In genomic region chr5:35432098-35432497, GRCm38 (mm10) we compare ENCODE assay signal across 25 mouse cellular contexts. TPM values are rescaled to one million over a fixed set of nuclear protein-coding genes. Genes with fewer than 3 reads are reported as not detected.
DNase-seq lines count a peak whose midpoint lies in the region; ATAC-seq and TF ChIP-seq lines count a peak whose summit lies in the region.
"Had no signal": no experiment of that assay in that cellular context is flagged by ENCODE, and none has a peak within 500 bp of the region (broad histone marks: within the 10 kb centered on the region; RNA-seq: fewer than 3 reads in every experiment).

No protein-coding gene starts in this region.

- H3K36me3 ChIP-seq in midbrain, postnatal 0 days (ENCODE audit: insufficient read depth, low read length): no peaks in the 10 kb centered on the region
- H3K36me3 ChIP-seq in midbrain, embryonic 13.5 days: no peaks in the 10 kb centered on the region
- H3K36me3 ChIP-seq in neural tube, embryonic 12.5 days: no peaks in the 10 kb centered on the region
- no peaks in the 10 kb centered on the region for H3K36me3 ChIP-seq in neural tube, embryonic 13.5 days
- H3K36me3 ChIP-seq in neural tube, embryonic 15.5 days: no peaks in the 10 kb centered on the region
- no peaks in the 10 kb centered on the region for H3K36me3 ChIP-seq in neural tube, embryonic 14.5 days (ENCODE audit: control insufficient read depth, insufficient read depth, low read length)
- H3K36me3 ChIP-seq: G1E had no signal

- no peak overlapping the region for H3K4me3 ChIP-seq in midbrain, postnatal 0 days (ENCODE audit: low read depth, low read length)
- no peak overlapping the region for H3K4me3 ChIP-seq in midbrain, embryonic 13.5 days (replicated peaks)
- no peak overlapping the region for H3K4me3 ChIP-seq in neural tube, embryonic 12.5 days
- H3K4me3 ChIP-seq in neural tube, embryonic 13.5 days: no peak overlapping the region
- H3K4me3 ChIP-seq in neural tube, embryonic 15.5 days (replicated peaks): no peak overlapping the region
- H3K4me3 ChIP-seq in neural tube, embryonic 14.5 days (ENCODE audit: low read depth, low read length): no peak overlapping the region

- H3K9me3 ChIP-seq in midbrain, postnatal 0 days (ENCODE audit: low read length): no peaks in the 10 kb centered on the region
- peaks cover 4% of the 10 kb centered on the region; the same call in 1 of the 2 replicates for H3K9me3 ChIP-seq in midbrain, embryonic 13.5 days
- H3K9me3 ChIP-seq in neural tube, embryonic 12.5 days: no peaks in the 10 kb centered on the region
- H3K9me3 ChIP-seq in neural tube, embryonic 13.5 days: no peaks in the 10 kb centered on the region
- no peaks in the 10 kb centered on the region for H3K9me3 ChIP-seq in neural tube, embryonic 15.5 days (replicated peaks)
- H3K9me3 ChIP-seq in neural tube, embryonic 14.5 days (ENCODE audit: control insufficient read depth, low read length): no peaks in the 10 kb centered on the region
- H3K9me3 ChIP-seq: G1E had no signal

- no peaks in the 10 kb centered on the region for H3K4me1 ChIP-seq in midbrain, postnatal 0 days (ENCODE audit: insufficient read depth, low read length)
- no peaks in the 10 kb centered on the region for H3K4me1 ChIP-seq in midbrain, embryonic 13.5 days (replicated peaks)
- H3K4me1 ChIP-seq in neural tube, embryonic 12.5 days: peaks cover 5% of the 10 kb centered on the region; the same call in 1 of the 2 replicates
- H3K4me1 ChIP-seq in neural tube, embryonic 13.5 days (replicated peaks): peaks cover 27% of the 10 kb centered on the region
- peaks cover 5% of the 10 kb centered on the region; the same call in 1 of the 2 replicates for H3K4me1 ChIP-seq in neural tube, embryonic 15.5 days
- H3K4me1 ChIP-seq in neural tube, embryonic 14.5 days (ENCODE audit: control insufficient read depth, insufficient read depth, low read length): no peaks in the 10 kb centered on the region

- no peak for ATAC-seq in midbrain, postnatal 0 days (ENCODE audit: low FRiP score)
- no peak for ATAC-seq in midbrain, embryonic 13.5 days
- ATAC-seq in neural tube, embryonic 12.5 days (ENCODE audit: low FRiP score, low read depth): peak; percentile 66; the same call in 1 of the 2 replicates
- 0 out of 2 replicates have a peak, but pooled peaks have one; percentile 45 for ATAC-seq in neural tube, embryonic 13.5 days (ENCODE audit: low read depth)
- no peak for ATAC-seq in neural tube, embryonic 15.5 days (ENCODE audit: low FRiP score)
- ATAC-seq in neural tube, embryonic 14.5 days (ENCODE audit: low read depth): peak; percentile 68; the same call in 1 of the 2 replicates
- ATAC-seq: activated CD4-positive, CD25-positive, alpha-beta regulatory T cell, adult 4 months; CD4-positive, CD25-positive, alpha-beta regulatory T cell, adult 4 months; Patski had no signal

- no peak overlapping the region for H3K9ac ChIP-seq in midbrain, postnatal 0 days (replicated peaks; ENCODE audit: low read length, poor library complexity, severe bottlenecking)
- H3K9ac ChIP-seq in midbrain, embryonic 13.5 days (replicated peaks): no peak overlapping the region
- no peak overlapping the region for H3K9ac ChIP-seq in neural tube, embryonic 12.5 days
- no peak overlapping the region for H3K9ac ChIP-seq in neural tube, embryonic 13.5 days
- H3K9ac ChIP-seq in neural tube, embryonic 15.5 days (replicated peaks): no peak overlapping the region
- H3K9ac ChIP-seq in neural tube, embryonic 14.5 days (replicated peaks; ENCODE audit: low read depth, low read length): no peak overlapping the region

- WGBS in midbrain, postnatal 0 days: 74% methylated on average over 6 of the region's 6 CpGs
- WGBS in midbrain, embryonic 13.5 days: 78% methylated on average over 6 of the region's 6 CpGs
- 60% methylated on average over 6 of the region's 6 CpGs for WGBS in neural tube, embryonic 12.5 days
- WGBS in neural tube, embryonic 13.5 days: 49% methylated on average over 6 of the region's 6 CpGs
- 46% methylated on average over 6 of the region's 6 CpGs for WGBS in neural tube, embryonic 15.5 days
- WGBS in neural tube, embryonic 14.5 days: 46% methylated on average over 6 of the region's 6 CpGs

- TF ChIP-seq CTCF in midbrain, postnatal 0 days (IDR thresholded peaks at IDR 0.05): no peak

- peak; percentile 2 for DNase-seq in midbrain, postnatal 0 days (ENCODE audit: low spot score)
- no peak for DNase-seq in neural tube, embryonic 10.5 days (ENCODE audit: extremely low spot score, low spot score)
- DNase-seq in thymus, adult 18-20 months: no peak
- DNase-seq: adrenal gland, adult 2 months; adrenal gland, adult 8-10 months; adrenal gland, postnatal 10 days; adrenal gland, postnatal 14 days; adrenal gland, postnatal 25 days; adrenal gland, postnatal 36 days; B cell, adult 2 months; cerebellum, adult 11 months; cerebellum, adult 11-12 months had no signal

- H3K27ac ChIP-seq in midbrain, postnatal 0 days (ENCODE audit: low read depth, low read length): no peak overlapping the region
- H3K27ac ChIP-seq in midbrain, embryonic 13.5 days: no peak overlapping the region
- H3K27ac ChIP-seq in neural tube, embryonic 12.5 days: no peak overlapping the region
- peak overlapping the region; percentile 40; the same call in 1 of the 2 replicates for H3K27ac ChIP-seq in neural tube, embryonic 13.5 days (replicated peaks)
- H3K27ac ChIP-seq in neural tube, embryonic 15.5 days (replicated peaks): no peak overlapping the region
- no peak overlapping the region for H3K27ac ChIP-seq in neural tube, embryonic 14.5 days (ENCODE audit: low read depth, low read length)

- no peaks in the 10 kb centered on the region for H3K27me3 ChIP-seq in midbrain, postnatal 0 days (ENCODE audit: insufficient read depth, low read length)
- H3K27me3 ChIP-seq in midbrain, embryonic 13.5 days: 0 out of 2 replicates have a peak, but pooled peaks cover 11% of the 10 kb centered on the region
- peaks cover 14% of the 10 kb centered on the region; the same call in 1 of the 2 replicates for H3K27me3 ChIP-seq in neural tube, embryonic 12.5 days (replicated peaks)
- H3K27me3 ChIP-seq in neural tube, embryonic 13.5 days: peaks cover 22% of the 10 kb centered on the region; the same call in 1 of the 2 replicates
- H3K27me3 ChIP-seq in neural tube, embryonic 15.5 days (replicated peaks): peaks cover 3% of the 10 kb centered on the region; the same call in 1 of the 2 replicates
- no peaks in the 10 kb centered on the region for H3K27me3 ChIP-seq in neural tube, embryonic 14.5 days (ENCODE audit: control insufficient read depth, insufficient read depth, low read length)

- no peak overlapping the region for H3K4me2 ChIP-seq in midbrain, postnatal 0 days (ENCODE audit: low read depth, low read length, poor library complexity, severe bottlenecking)
- no peak overlapping the region for H3K4me2 ChIP-seq in midbrain, embryonic 13.5 days (replicated peaks)
- no peak overlapping the region for H3K4me2 ChIP-seq in neural tube, embryonic 12.5 days (replicated peaks)
- H3K4me2 ChIP-seq in neural tube, embryonic 13.5 days: no peak overlapping the region
- no peak overlapping the region for H3K4me2 ChIP-seq in neural tube, embryonic 15.5 days
- no peak overlapping the region for H3K4me2 ChIP-seq in neural tube, embryonic 14.5 days (ENCODE audit: low read depth, low read length)

RNA-seq across cellular contexts. Expression of gene Hmx1, which starts 43.2 kb away (rescaled TPM):
- total RNA-seq in midbrain, postnatal 0 days (2014; rRNA removed): not detected in 2 replicates
- polyA plus RNA-seq in midbrain, postnatal 0 days (2015; fragmentation: Nextera tagmentation; extraction: Ambion mirVana): not detected in 2 replicates
- not detected in 2 replicates for polyA plus RNA-seq in midbrain, embryonic 13.5 days (2015; fragmentation: Nextera tagmentation; extraction: Ambion mirVana)
- polyA plus RNA-seq in neural tube, embryonic 12.5 days (2016; fragmentation: Nextera tagmentation; extraction: Ambion mirVana): 10.0 and 18.2 TPM in 2 replicates
- polyA plus RNA-seq in neural tube, embryonic 13.5 days (2015; fragmentation: Nextera tagmentation; extraction: Ambion mirVana): 8.7 and 12.3 TPM in 2 replicates
- polyA plus RNA-seq in neural tube, embryonic 15.5 days (2015; fragmentation: Nextera tagmentation; extraction: Ambion mirVana): 0.73 and 1.4 TPM in 2 replicates
- 0.17 and 3.3 TPM in 2 replicates for polyA plus RNA-seq in neural tube, embryonic 14.5 days (2014; fragmentation: Nextera tagmentation; extraction: Ambion mirVana)
- total RNA-seq: adrenal gland, adult 18-20 months; adrenal gland, adult 2 months; adrenal gland, adult 8-10 months; adrenal gland, postnatal 25 days; CH12.LX; G1E; MEL had no signal
- polyA plus RNA-seq: activated CD4-positive, CD25-positive, alpha-beta regulatory T cell, adult 4 months; adrenal gland, adult 2 months; C2C12; CD4-positive, CD25-positive, alpha-beta regulatory T cell, adult 4 months; G1E; Patski had no signal

Comparison
In these comparisons a context has a peak if more than half of its experiments do, and no peak if none do; other contexts are left out.
1. ATAC-seq: peak in neural tube, embryonic 12.5 days (single experiment), neural tube, embryonic 13.5 days (single experiment) and neural tube, embryonic 14.5 days (single experiment); none in midbrain, postnatal 0 days (single experiment), midbrain, embryonic 13.5 days (single experiment) and neural tube, embryonic 15.5 days (single experiment).